Mouse (Mus musculus) ES-Bruce4 (cell line): ENCODE measurements around the gene Gm20661.

ENCODE experiments used
- CTCF ChIP-seq: IDR thresholded peaks from one replicate; pipeline ENCODE4 v1.8.1; 2011; ENCODE audit warnings: low read depth, low read length
- EP300 ChIP-seq: IDR thresholded peaks from 2 replicates; pipeline ENCODE4 v1.6.1; 2011; ENCODE audit warnings: low read depth, low read length; ENCODE audit not compliant: insufficient read depth
- POLR2A ChIP-seq: IDR thresholded peaks from one replicate; pipeline ENCODE4 v1.8.1; 2011; ENCODE audit warnings: low read length; ENCODE audit not compliant: insufficient read depth

- TF ChIP-seq POLR2A (no peak), CTCF (no peak), EP300 (no peak)
Measured at GRCm38 (mm10) chr9:107947241-107948194, 35.3 kb upstream of the Gm20661 start.
